Mouse (Mus musculus) G1E (cell line): Measurements from ENCODE around the gene Fbxo5. TPM values are rescaled to one million over a fixed set of nuclear protein-coding genes. Genes with fewer than 3 reads are reported as not detected.

Experiments used
- ATAC-seq: 2 replicates; pipeline ENCODE4 v1.8.0; 2016; ENCODE audit warnings: mild to moderate bottlenecking; ENCODE audit not compliant: insufficient number of reproducible peaks, poor library complexity, low FRiP score, severe bottlenecking; ENCODE audit errors: extremely low read depth
- DNase-seq: peaks from one replicate; pipeline ENCODE4 v3.0.0; 2012; ENCODE audit warnings: low spot score
- H3K27me3 ChIP-seq: 2 replicates; pipeline ENCODE4 v1.6.1; 2012; ENCODE audit warnings: mild to moderate bottlenecking, low read length, inconsistent platforms; ENCODE audit not compliant: insufficient read depth
- H3K36me3 ChIP-seq: replicated peaks from 2 replicates; pipeline ENCODE3; 2012; ENCODE audit warnings: mild to moderate bottlenecking, inconsistent platforms
- H3K4me1 ChIP-seq: 2 replicates; pipeline ENCODE4 v1.6.1; 2012; ENCODE audit warnings: low read depth, low read length, inconsistent platforms, mixed read lengths; ENCODE audit not compliant: insufficient read depth
- H3K4me3 ChIP-seq: 2 replicates; pipeline ENCODE4 v1.5.1; 2012; ENCODE audit warnings: low read depth, mild to moderate bottlenecking, inconsistent platforms, low read length, moderate library complexity, mixed read lengths
- H3K9me3 ChIP-seq: replicated peaks from 2 replicates; pipeline ENCODE4 v1.6.1; 2012; ENCODE audit warnings: inconsistent platforms
- CTCF ChIP-seq: IDR thresholded peaks from 2 replicates; pipeline ENCODE4 v1.5.1; 2012; ENCODE audit warnings: low read depth, low read length, inconsistent platforms, mixed read lengths
- GATA1 ChIP-seq: IDR thresholded peaks from 2 replicates; pipeline ENCODE4 v1.6.1; 2012; ENCODE audit warnings: borderline replicate concordance, low read length, inconsistent platforms, mixed read lengths
- GATA2 ChIP-seq: IDR thresholded peaks from 2 replicates; pipeline ENCODE4 v1.6.1; 2012; ENCODE audit warnings: low read depth, low read length, inconsistent platforms, borderline replicate concordance
- POLR2AphosphoS5 ChIP-seq: IDR thresholded peaks from 2 replicates; pipeline ENCODE4 v1.6.1; 2012; ENCODE audit warnings: low read depth, low read length, inconsistent platforms; ENCODE audit not compliant: insufficient replicate concordance
- TAL1 ChIP-seq: conservative IDR thresholded peaks from 2 replicates; pipeline ENCODE4 v1.6.1; 2012; ENCODE audit warnings: low read depth, low read length, inconsistent platforms, mixed read lengths
- polyA plus RNA-seq: library from polyadenylated mRNA; stranded (reverse); fragments of >175 nt; gene quantifications from 2 replicates; pipeline ENCODE4 v1.2.3, GENCODE M21; 2012
- total RNA-seq, 2 experiments: library from RNA; stranded (forward) in 1 of 2; stranded (reverse) in 1 of 2; fragments of 200-1000 nt in 1 of 2; fragments of >200 nt in 1 of 2; fragmentation: Nextera tagmentation in 1 of 2; gene quantifications; 2 replicates each; pipeline ENCODE4 v1.2.3; 2014 to 2017

Fbxo5 gene
- total RNA-seq (2014; fragmentation: Nextera tagmentation), result 122 and 159 TPM in 2 replicates
- total RNA-seq (2017), result 78.8 and 83.1 TPM in 2 replicates
- 5.8 and 11.0 TPM in 2 replicates for polyA plus RNA-seq

- TF ChIP-seq GATA1 (no peak), TAL1 (no peak), CTCF (no peak), GATA2 (no peak), POLR2AphosphoS5 (no peak)
- DNase-seq (peak; percentile 95), ATAC-seq (peak; percentile 80)
- H3K36me3 ChIP-seq, result peaks cover 27% of the 10 kb centered on the region
- peak within 1 kb of the TSS; percentile 94 for H3K4me3 ChIP-seq
- H3K4me1 ChIP-seq, result peaks cover 41% of the 10 kb centered on the region
- H3K9me3 ChIP-seq, result no peaks in the 10 kb centered on the region
- no peaks in the 10 kb centered on the region for H3K27me3 ChIP-seq
Observed at GRCm38 (mm10) chr10:5805243-5805730, at the start of gene Fbxo5. Fbxo5 (minus strand) TSS chr10:5805600.

GRCm38 (mm10) chr10:5853290-5853868 is 48.0 kb upstream of the Fbxo5 start:
- Histone ChIP-seq H3K4me3 (no peak overlapping the region), H3K36me3 (no peaks in the 10 kb centered on the region), H3K4me1 (no peaks in the 10 kb centered on the region), H3K9me3 (no peaks in the 10 kb centered on the region), H3K27me3 (peaks cover 3% of the 10 kb centered on the region; the same call in 1 of the 2 replicates)
- ATAC-seq (no peak), DNase-seq (no peak)
- TF ChIP-seq CTCF, result no peak
- no peak for TF ChIP-seq GATA1
- no peak for TF ChIP-seq POLR2AphosphoS5
- no peak for TF ChIP-seq GATA2
- no peak for TF ChIP-seq TAL1

GRCm38 (mm10) chr10:5846939-5847338 is 41.5 kb upstream of the Fbxo5 start:
- ATAC-seq, result no peak
- Histone ChIP-seq H3K36me3 (no peaks in the 10 kb centered on the region), H3K27me3 (no peaks in the 10 kb centered on the region), H3K4me1 (no peaks in the 10 kb centered on the region), H3K4me3 (no peak overlapping the region), H3K9me3 (no peaks in the 10 kb centered on the region)
- TF ChIP-seq GATA2 (no peak), TAL1 (no peak), GATA1 (no peak), POLR2AphosphoS5 (no peak), CTCF (no peak)
- no peak for DNase-seq

GRCm38 (mm10) chr10:5841369-5841768 is 36.0 kb upstream of the Fbxo5 start:
- no peak for DNase-seq
- Histone ChIP-seq H3K4me1 (no peaks in the 10 kb centered on the region), H3K27me3 (peaks cover 5% of the 10 kb centered on the region; the same call in 1 of the 2 replicates), H3K4me3 (no peak overlapping the region), H3K9me3 (no peaks in the 10 kb centered on the region), H3K36me3 (no peaks in the 10 kb centered on the region)
- no peak for TF ChIP-seq GATA2
- no peak for TF ChIP-seq CTCF
- TF ChIP-seq GATA1, result no peak
- TF ChIP-seq TAL1, result no peak
- no peak for TF ChIP-seq POLR2AphosphoS5
- ATAC-seq, result no peak

- Histone ChIP-seq H3K4me3 (no peak overlapping the region), H3K27me3 (peaks cover 14% of the 10 kb centered on the region; the same call in 1 of the 2 replicates), H3K4me1 (peaks cover 22% of the 10 kb centered on the region), H3K36me3 (peaks cover 12% of the 10 kb centered on the region), H3K9me3 (no peaks in the 10 kb centered on the region)
- no peak for TF ChIP-seq GATA1
- TF ChIP-seq CTCF, result no peak
- no peak for TF ChIP-seq POLR2AphosphoS5
- TF ChIP-seq GATA2, result no peak
- no peak for TF ChIP-seq TAL1
- DNase-seq (no peak), ATAC-seq (no peak)
Observed at GRCm38 (mm10) chr10:5826336-5827025, 21.1 kb upstream of the Fbxo5 start.

GRCm38 (mm10) chr10:5824779-5825178 is 19.4 kb upstream of the Fbxo5 start:
- DNase-seq (peak; percentile 18), ATAC-seq (0 out of 2 replicates have a peak, but pooled peaks have one; percentile 5)
- H3K4me1 ChIP-seq, result peaks cover 31% of the 10 kb centered on the region
- 0 out of 2 replicates have a peak, but pooled peaks have one; percentile 5 for TF ChIP-seq CTCF
- no peak for TF ChIP-seq GATA2
- H3K27me3 ChIP-seq, result peaks cover 14% of the 10 kb centered on the region; the same call in 1 of the 2 replicates
- peaks cover 24% of the 10 kb centered on the region for H3K36me3 ChIP-seq
- H3K9me3 ChIP-seq, result no peaks in the 10 kb centered on the region
- H3K4me3 ChIP-seq, result peak overlapping the region; percentile 82
